Mouse (Mus musculus) liver, postnatal 0 days (tissue): ENCODE data around the gene Clasp2.

Experiments
- CTCF ChIP-seq: sonication (generic); IDR thresholded peaks from 2 replicates; pipeline ENCODE4 v1.5.1; 2016; ENCODE audit warnings: antibody characterized with exemption, low read depth
- EP300 ChIP-seq: IDR thresholded peaks from 2 replicates; pipeline ENCODE4 v1.6.1; 2016; ENCODE audit warnings: antibody characterized with exemption, low read depth, mild to moderate bottlenecking

DNA sequence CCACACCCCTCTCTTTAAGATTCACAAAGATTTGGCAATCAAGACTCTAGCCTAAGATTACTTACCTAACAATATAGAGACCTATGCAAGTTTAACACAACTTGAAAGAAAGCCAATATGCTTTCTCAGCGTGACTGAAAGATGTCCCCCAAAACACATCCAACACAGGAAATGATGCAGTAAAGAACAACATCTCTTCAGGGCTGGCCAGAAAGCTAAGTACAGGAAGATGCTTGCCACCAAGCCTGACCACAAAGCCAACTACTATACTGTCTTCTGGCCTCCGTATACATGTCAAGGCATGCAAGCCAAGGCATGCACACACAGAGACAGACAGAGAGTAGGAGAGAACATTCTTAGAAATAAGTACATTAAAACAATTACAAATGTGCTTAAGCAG, 35.2 kb upstream of the Clasp2 start:
- TF ChIP-seq CTCF (no peak), EP300 (no peak)
